Mouse (Mus musculus): ENCODE measurements around the gene Trappc6a. TPM values are rescaled to one million over a fixed set of nuclear protein-coding genes. Genes with fewer than 3 reads are reported as not detected.

Trappc6a gene
- polyA plus RNA-seq, 1 experiment from 2014 or later, result 101 TPM

- Histone ChIP-seq H3K9me3 (replicated peaks) (no peaks in the 10 kb centered on the region), H3K9ac (no peak overlapping the region), H3K27me3 (peaks cover 56% of the 10 kb centered on the region), H3K27ac (replicated peaks) (no peak overlapping the region), H3K4me1 (peaks cover 23% of the 10 kb centered on the region), H3K4me2 (replicated peaks) (no peak overlapping the region), H3K4me3 (replicated peaks) (no peak overlapping the region), H3K36me3 (peaks cover 18% of the 10 kb centered on the region)
- 67% methylated on average over 2 of the region's 2 CpGs for WGBS
- ATAC-seq (ENCODE audit: insufficient number of reproducible peaks, low FRiP score, low TSS enrichment, low read depth), result no peak
Observed at GRCm38 (mm10) chr7:19525105-19525481, 16.9 kb downstream of the Trappc6a start.

- H3K36me3 ChIP-seq, result peaks cover 74% of the 10 kb centered on the region
- 75% methylated on average over 10 of the region's 10 CpGs for WGBS
- no peaks in the 10 kb centered on the region for H3K4me1 ChIP-seq
- H3K9me3 ChIP-seq (replicated peaks), result no peaks in the 10 kb centered on the region
- H3K9ac ChIP-seq, result no peak overlapping the region
- H3K27ac ChIP-seq (replicated peaks), result no peak overlapping the region
- no peak overlapping the region for H3K4me2 ChIP-seq (replicated peaks)
- ATAC-seq (ENCODE audit: insufficient number of reproducible peaks, low FRiP score, low TSS enrichment, low read depth), result no peak
- no peaks in the 10 kb centered on the region for H3K27me3 ChIP-seq
- H3K4me3 ChIP-seq (replicated peaks), result no peak overlapping the region
Observed at GRCm38 (mm10) chr7:19531077-19531476, 22.9 kb downstream of the Trappc6a start.

GRCm38 (mm10) chr7:19532240-19532639 is 24.0 kb downstream of the Trappc6a start:
- Histone ChIP-seq H3K4me1 (no peaks in the 10 kb centered on the region), H3K9ac (no peak overlapping the region), H3K9me3 (replicated peaks) (no peaks in the 10 kb centered on the region), H3K4me2 (replicated peaks) (no peak overlapping the region), H3K27me3 (no peaks in the 10 kb centered on the region), H3K4me3 (replicated peaks) (no peak overlapping the region), H3K27ac (replicated peaks) (no peak overlapping the region), H3K36me3 (peaks cover 74% of the 10 kb centered on the region)
- no peak for ATAC-seq (ENCODE audit: insufficient number of reproducible peaks, low FRiP score, low TSS enrichment, low read depth)
- 86% methylated on average over 14 of the region's 14 CpGs for WGBS

DNA sequence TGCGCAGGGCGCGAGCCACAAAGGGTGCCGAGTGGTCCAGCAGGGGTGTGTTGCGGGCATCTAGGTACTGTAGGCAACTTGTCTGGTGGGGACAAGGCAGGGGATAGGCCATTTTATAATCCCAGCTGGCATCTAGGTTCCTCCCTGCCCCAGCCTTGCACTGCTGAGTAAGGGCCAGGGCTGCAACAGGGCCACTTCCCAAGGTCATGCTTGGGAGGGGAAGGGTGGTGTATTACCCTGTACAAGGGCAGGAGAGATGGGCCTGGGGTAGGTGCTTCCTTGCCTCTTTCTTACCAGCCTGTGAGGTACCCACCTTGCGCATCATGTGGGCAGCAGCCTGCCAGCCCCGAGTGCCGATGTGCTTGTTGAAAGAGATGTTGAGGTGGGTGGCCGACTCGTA is 26.5 kb downstream of the Trappc6a start:
- Histone ChIP-seq H3K27me3 (no peaks in the 10 kb centered on the region), H3K9me3 (replicated peaks) (no peaks in the 10 kb centered on the region), H3K9ac (no peak overlapping the region), H3K4me1 (no peaks in the 10 kb centered on the region), H3K4me3 (replicated peaks) (no peak overlapping the region), H3K27ac (replicated peaks) (no peak overlapping the region), H3K36me3 (peaks cover 60% of the 10 kb centered on the region), H3K4me2 (replicated peaks) (no peak overlapping the region)
- ATAC-seq (ENCODE audit: insufficient number of reproducible peaks, low FRiP score, low TSS enrichment, low read depth), result no peak
- 93% methylated on average over 10 of the region's 10 CpGs for WGBS

- no peaks in the 10 kb centered on the region for H3K27me3 ChIP-seq
- no peak overlapping the region for H3K4me3 ChIP-seq (replicated peaks)
- no peak overlapping the region for H3K9ac ChIP-seq
- peaks cover 29% of the 10 kb centered on the region for H3K4me1 ChIP-seq
- no peak overlapping the region for H3K4me2 ChIP-seq (replicated peaks)
- no peaks in the 10 kb centered on the region for H3K36me3 ChIP-seq
- no peak for ATAC-seq (ENCODE audit: insufficient number of reproducible peaks, low FRiP score, low TSS enrichment, low read depth)
- H3K27ac ChIP-seq (replicated peaks), result no peak overlapping the region
- WGBS, result 87% methylated on average over 2 of the region's 2 CpGs
- H3K9me3 ChIP-seq (replicated peaks), result no peaks in the 10 kb centered on the region
Observed at GRCm38 (mm10) chr7:19540771-19541566, 32.8 kb downstream of the Trappc6a start.

- H3K4me1 ChIP-seq, result peaks cover 36% of the 10 kb centered on the region
Observed at GRCm38 (mm10) chr7:19541681-19542154, 33.5 kb downstream of the Trappc6a start.

DNA sequence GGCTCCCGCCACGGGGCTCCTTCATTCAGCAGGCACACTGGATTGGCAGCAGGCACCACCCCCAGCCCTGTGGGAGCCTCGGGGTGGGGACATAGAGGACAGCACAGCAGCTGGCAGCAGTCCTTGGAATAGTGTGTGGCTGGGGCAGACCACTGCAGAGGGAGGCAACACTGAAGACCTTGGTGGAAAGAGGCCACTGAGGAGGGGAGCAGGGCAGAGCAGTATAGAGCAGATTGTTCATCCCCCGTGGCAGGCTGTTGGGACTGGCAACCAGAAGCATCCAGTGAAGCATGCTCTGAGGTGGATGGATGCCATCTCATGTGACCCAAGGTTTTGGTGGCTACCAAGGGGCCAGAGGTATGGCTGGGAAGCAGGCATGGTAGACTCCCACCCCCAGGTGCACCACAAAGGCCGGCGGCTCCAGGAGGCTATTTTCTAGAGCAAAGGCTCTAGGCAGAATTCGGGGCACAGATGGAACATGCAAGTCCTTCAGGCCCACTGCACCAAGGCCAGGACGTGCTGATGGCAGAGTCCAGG is 34.0 kb downstream of the Trappc6a start:
- no peak overlapping the region for H3K4me3 ChIP-seq (replicated peaks)
- H3K4me2 ChIP-seq (replicated peaks), result no peak overlapping the region
- no peaks in the 10 kb centered on the region for H3K27me3 ChIP-seq
- no peak overlapping the region for H3K9ac ChIP-seq
- WGBS, result 53% methylated on average over 8 of the region's 8 CpGs
- H3K9me3 ChIP-seq (replicated peaks), result no peaks in the 10 kb centered on the region
- no peaks in the 10 kb centered on the region for H3K36me3 ChIP-seq
- H3K27ac ChIP-seq (replicated peaks), result peak overlapping the region; percentile 60
- peak; percentile 84 for ATAC-seq (ENCODE audit: insufficient number of reproducible peaks, low FRiP score, low TSS enrichment, low read depth)
- peaks cover 36% of the 10 kb centered on the region for H3K4me1 ChIP-seq

More at GRCm38 (mm10) chr7:19541681-19542154, 33.5 kb downstream of the Trappc6a start:
- Histone ChIP-seq H3K27ac (replicated peaks) (peak overlapping the region; percentile 60; the same call in 1 of the 2 replicates), H3K36me3 (no peaks in the 10 kb centered on the region), H3K27me3 (no peaks in the 10 kb centered on the region), H3K9ac (no peak overlapping the region), H3K4me3 (replicated peaks) (no peak overlapping the region), H3K9me3 (replicated peaks) (no peaks in the 10 kb centered on the region), H3K4me2 (replicated peaks) (no peak overlapping the region)
- 73% methylated on average over 7 of the region's 7 CpGs for WGBS
- ATAC-seq (ENCODE audit: insufficient number of reproducible peaks, low FRiP score, low TSS enrichment, low read depth), result peak; percentile 11

DNA sequence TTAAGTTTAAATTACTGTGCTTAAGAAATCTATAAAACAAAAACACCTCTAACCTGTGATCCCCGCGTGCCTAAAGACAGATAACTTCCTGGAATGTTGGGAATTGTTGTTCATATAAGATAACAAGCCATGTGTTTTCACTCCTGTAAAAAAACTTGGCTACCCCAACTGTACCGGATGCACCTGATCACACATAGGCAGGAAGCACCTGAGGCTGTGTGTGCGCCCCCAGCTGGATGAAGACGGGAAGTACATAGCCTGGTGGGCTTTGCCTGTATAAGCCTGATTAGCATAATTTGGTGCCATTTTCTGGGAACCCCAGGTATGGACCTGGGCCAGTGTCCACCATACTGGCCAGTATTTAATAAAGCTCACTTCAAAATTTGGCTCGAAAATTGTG is 35.4 kb downstream of the Trappc6a start:
- Histone ChIP-seq H3K4me3 (replicated peaks) (no peak overlapping the region), H3K27me3 (no peaks in the 10 kb centered on the region), H3K27ac (replicated peaks) (no peak overlapping the region), H3K36me3 (no peaks in the 10 kb centered on the region), H3K9ac (no peak overlapping the region), H3K4me1 (peaks cover 41% of the 10 kb centered on the region), H3K4me2 (replicated peaks) (no peak overlapping the region), H3K9me3 (replicated peaks) (no peaks in the 10 kb centered on the region)
- ATAC-seq (ENCODE audit: insufficient number of reproducible peaks, low FRiP score, low TSS enrichment, low read depth), result no peak
- WGBS, result 46% methylated on average over 6 of the region's 6 CpGs

- H3K27me3 ChIP-seq, result no peaks in the 10 kb centered on the region
- H3K36me3 ChIP-seq, result no peaks in the 10 kb centered on the region
- no peak overlapping the region for H3K27ac ChIP-seq (replicated peaks)
- H3K9me3 ChIP-seq (replicated peaks), result no peaks in the 10 kb centered on the region
- H3K4me2 ChIP-seq (replicated peaks), result no peak overlapping the region
- H3K4me3 ChIP-seq (replicated peaks), result no peak overlapping the region
- 35% methylated on average over 3 of the region's 3 CpGs for WGBS
- H3K9ac ChIP-seq, result no peak overlapping the region
- peaks cover 37% of the 10 kb centered on the region for H3K4me1 ChIP-seq
- ATAC-seq (ENCODE audit: insufficient number of reproducible peaks, low FRiP score, low TSS enrichment, low read depth), result no peak
Observed at GRCm38 (mm10) chr7:19546007-19546406, 37.8 kb downstream of the Trappc6a start.

- no peak overlapping the region for H3K9ac ChIP-seq
- peaks cover 31% of the 10 kb centered on the region for H3K4me1 ChIP-seq
- H3K27me3 ChIP-seq, result no peaks in the 10 kb centered on the region
- no peak overlapping the region for H3K4me2 ChIP-seq (replicated peaks)
- H3K4me3 ChIP-seq (replicated peaks), result no peak overlapping the region
- H3K9me3 ChIP-seq (replicated peaks), result no peaks in the 10 kb centered on the region
- no peaks in the 10 kb centered on the region for H3K36me3 ChIP-seq
- WGBS, result 56% methylated on average over 2 of the region's 2 CpGs
- no peak for ATAC-seq (ENCODE audit: insufficient number of reproducible peaks, low FRiP score, low TSS enrichment, low read depth)
- H3K27ac ChIP-seq (replicated peaks), result no peak overlapping the region
Observed at GRCm38 (mm10) chr7:19547344-19547969, 39.3 kb downstream of the Trappc6a start.

GRCm38 (mm10) chr7:19549394-19549793 is 41.2 kb downstream of the Trappc6a start:
- 77% methylated on average over 10 of the region's 10 CpGs for WGBS
- no peak for ATAC-seq (ENCODE audit: insufficient number of reproducible peaks, low FRiP score, low TSS enrichment, low read depth)
- no peak overlapping the region for H3K4me3 ChIP-seq (replicated peaks)
- H3K4me1 ChIP-seq, result peaks cover 28% of the 10 kb centered on the region
- H3K9ac ChIP-seq, result no peak overlapping the region
- no peak overlapping the region for H3K27ac ChIP-seq (replicated peaks)
- H3K4me2 ChIP-seq (replicated peaks), result no peak overlapping the region
- H3K27me3 ChIP-seq, result no peaks in the 10 kb centered on the region
- H3K9me3 ChIP-seq (replicated peaks), result no peaks in the 10 kb centered on the region
- no peaks in the 10 kb centered on the region; the same call in 1 of the 2 replicates for H3K36me3 ChIP-seq

Data from embryonic facial prominence, embryonic 15.5 days (tissue).